Mouse (Mus musculus) retina, adult 2 months (tissue): ENCODE measurements around the gene Pygo1.

Source experiments
- DNase-seq: peaks from one replicate; pipeline ENCODE4 v3.0.0-alpha.2; 2012; ENCODE audit warnings: low read depth, low spot score

Gene Pygo1

DNA sequence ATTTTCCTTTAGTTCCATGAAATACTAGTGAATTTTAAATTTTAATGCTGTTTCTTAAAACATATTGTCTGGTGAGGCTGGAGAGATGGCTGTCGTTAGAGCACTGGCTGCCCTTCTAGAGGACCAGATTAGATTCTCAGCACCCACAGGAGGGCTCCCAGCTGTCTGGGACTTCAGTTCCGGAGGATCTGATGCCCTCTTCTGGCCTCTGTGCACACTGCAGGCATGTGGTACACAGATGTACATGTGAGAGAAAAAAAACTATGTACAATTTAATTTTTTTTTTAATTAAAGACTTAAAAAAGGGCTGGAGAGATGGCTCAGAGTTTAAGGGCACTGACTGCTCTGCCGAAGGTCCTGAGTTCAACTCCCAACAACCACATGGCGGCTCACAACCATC is 9.9 kb downstream of the Pygo1 start:
- DNase-seq: no peak

- no peak for DNase-seq
These were observed 10.9 kb downstream of the Pygo1 start for GRCm38 (mm10) chr9:72936301-72936700.

DNA sequence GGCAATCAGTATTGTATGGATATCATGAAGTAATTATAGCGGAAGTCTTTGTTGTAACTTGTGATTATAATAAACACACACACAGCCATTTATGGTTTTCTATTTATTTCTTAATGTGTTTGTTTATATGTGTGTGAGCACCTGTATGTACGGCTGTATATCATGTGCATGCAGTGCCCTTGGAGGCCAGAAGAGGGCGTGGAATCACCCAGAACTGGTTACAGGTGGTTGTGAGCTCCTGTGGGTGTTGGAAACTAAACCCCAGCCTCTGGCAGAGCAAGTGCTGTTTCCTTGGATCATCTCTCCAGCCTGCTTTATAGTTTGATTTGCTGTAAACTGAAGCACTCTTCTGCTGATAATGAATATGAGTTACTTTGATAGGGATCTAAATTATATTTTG is 18.0 kb downstream of the Pygo1 start:
- no peak for DNase-seq

GRCm38 (mm10) chr9:72944286-72944685 is 18.8 kb downstream of the Pygo1 start:
- no peak for DNase-seq

- DNase-seq: no peak
These were observed 21.6 kb downstream of the Pygo1 start for GRCm38 (mm10) chr9:72947010-72947409.

GRCm38 (mm10) chr9:72949572-72949971 is 24.1 kb downstream of the Pygo1 start:
- DNase-seq: no peak

DNA sequence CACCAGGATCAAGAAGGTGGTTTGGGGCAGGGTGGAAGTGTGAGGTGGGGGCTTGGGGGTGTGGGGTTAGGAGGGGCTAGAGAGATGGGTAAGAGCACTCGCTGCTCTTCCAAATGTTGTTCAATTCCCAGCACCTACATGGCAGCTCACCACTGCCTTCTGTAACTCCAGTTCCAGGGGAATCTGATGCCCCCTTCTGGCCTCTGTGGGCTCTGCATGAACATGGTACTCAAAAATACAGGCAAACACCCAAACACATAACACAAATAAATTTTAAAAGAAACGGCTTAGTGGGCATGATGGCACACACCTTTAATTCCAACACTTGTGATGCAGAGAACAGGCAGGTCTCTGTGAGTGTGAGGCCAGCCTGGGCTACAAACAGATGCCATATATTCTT is 29.3 kb downstream of the Pygo1 start:
- DNase-seq: no peak

- no peak for DNase-seq
These were observed 30.1 kb downstream of the Pygo1 start for GRCm38 (mm10) chr9:72955546-72955945.

- peak; percentile 56 for DNase-seq
These were observed 33.3 kb downstream of the Pygo1 start, which contains the start of the genes Dyx1c1 and Gm44503 for GRCm38 (mm10) chr9:72958521-72959450. Gene Dyx1c1 (plus strand): TSS chr9:72958785. Gene Gm44503 (plus strand): TSS chr9:72958852.

GRCm38 (mm10) chr9:72961346-72961745 is 35.9 kb downstream of the Pygo1 start:
- no peak for DNase-seq

DNA sequence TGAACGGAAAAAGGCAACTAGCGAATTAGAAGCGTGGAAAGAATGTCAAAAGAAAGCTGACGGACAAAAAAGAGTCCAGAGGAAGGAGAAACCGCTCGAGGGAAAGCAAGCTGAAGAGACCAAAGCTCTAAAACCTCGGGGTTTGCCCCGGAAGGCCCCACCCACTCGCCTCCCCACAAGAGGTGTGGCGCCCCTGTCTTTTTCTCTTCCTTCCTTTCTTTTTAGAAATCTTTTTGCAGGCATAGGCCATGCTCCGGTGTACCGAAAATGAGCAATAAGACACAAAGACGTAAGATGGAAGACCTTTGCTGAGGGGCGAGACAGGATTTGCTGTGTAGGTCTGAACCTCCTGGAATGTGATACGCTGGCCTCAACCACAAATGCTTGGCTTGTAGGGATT is 36.5 kb downstream of the Pygo1 start:
- DNase-seq: no peak

- DNase-seq: no peak
These were observed 43.1 kb downstream of the Pygo1 start for GRCm38 (mm10) chr9:72968349-72969061.

DNA sequence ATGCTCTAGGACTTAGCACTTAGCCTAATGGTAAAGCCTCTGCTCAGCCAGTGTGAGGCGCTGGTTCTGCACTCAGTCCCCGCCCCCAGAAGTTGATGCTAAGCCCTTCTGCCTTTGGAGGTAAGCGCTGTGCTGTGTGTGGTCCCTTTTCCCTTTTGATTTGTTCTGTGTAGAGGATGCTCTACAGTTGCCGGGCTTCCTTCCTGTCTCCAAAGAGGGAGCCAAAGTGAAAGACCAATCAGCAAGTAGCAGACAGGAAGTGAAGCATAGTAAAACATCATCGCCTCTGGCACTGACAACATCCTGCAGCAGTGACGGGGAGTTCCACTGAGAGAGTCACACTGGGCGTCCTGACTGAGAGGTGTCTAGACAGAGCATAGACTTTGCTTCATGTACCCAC is 44.4 kb downstream of the Pygo1 start:
- DNase-seq: no peak

GRCm38 (mm10) chr9:72972435-72972834 is 47.0 kb downstream of the Pygo1 start:
- DNase-seq: no peak

DNA sequence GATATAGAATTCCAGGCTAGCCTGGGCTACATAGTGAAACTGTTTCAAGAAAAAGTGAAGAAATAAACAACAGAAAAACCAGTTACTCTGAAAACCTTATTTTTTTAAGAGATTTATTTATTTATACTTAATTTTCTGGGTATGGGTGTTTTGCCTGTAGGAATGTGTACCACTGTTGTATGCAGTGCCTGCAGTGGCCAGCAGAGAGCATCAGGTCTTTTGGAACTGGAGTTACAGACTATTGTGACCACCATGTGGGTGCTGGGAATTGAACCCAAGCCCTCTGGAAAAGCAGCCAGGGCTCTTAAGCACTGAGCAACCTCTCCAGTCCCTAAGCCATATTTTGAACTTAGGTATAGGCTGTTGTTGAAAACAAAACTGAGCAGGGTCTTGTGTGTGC is 47.5 kb downstream of the Pygo1 start:
- DNase-seq: no peak

DNA sequence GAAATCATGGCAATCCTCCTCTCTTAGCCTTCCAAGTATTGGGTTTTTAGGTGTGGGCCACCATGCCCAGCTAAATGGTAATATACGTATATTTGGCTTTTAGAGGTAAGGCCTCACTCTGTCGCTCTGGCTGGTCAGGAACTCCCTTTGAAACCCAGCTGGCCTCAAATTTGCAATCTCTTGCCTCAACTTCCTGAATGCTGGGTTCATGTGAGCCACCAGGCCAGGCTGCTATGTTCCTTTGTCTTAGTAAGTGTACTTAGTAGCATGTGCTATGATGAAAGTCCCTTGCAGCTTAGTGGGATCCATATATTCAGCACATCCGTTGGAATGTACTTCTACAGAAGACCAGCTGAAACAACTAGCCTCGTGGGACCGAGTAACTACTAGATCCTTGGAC is 49.3 kb downstream of the Pygo1 start:
- no peak for DNase-seq

DNA sequence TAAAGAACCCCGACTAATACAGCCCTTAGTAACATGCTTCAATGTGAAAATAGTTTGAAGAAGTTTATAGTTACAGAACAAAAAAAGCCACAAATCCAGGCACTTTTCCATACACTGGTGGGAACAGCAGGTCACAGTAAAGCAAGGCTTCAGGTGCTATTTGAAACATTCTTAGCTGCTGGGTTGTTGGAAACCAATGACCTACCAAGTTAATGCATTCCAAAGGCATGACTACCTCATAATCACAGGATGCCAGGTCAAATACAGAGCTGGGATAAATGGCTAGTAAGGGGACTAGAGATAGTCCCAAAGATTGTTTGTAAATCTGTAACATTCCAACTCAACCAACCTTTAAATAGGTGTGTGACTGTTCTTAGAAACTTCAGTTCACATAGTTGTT is 49.8 kb downstream of the Pygo1 start:
- no peak for DNase-seq

- no peak for DNase-seq
These were observed 57.6 kb downstream of the Pygo1 start for GRCm38 (mm10) chr9:72983066-72983465.

- peak; percentile 90 for DNase-seq
These were observed 60.1 kb downstream of the Pygo1 start, which contains the start of the genes Ccpg1os and Ccpg1 for GRCm38 (mm10) chr9:72985250-72986220. Gene Ccpg1os (minus strand): TSS chr9:72985382. Gene Ccpg1 (plus strand): TSS chr9:72985429.

DNA sequence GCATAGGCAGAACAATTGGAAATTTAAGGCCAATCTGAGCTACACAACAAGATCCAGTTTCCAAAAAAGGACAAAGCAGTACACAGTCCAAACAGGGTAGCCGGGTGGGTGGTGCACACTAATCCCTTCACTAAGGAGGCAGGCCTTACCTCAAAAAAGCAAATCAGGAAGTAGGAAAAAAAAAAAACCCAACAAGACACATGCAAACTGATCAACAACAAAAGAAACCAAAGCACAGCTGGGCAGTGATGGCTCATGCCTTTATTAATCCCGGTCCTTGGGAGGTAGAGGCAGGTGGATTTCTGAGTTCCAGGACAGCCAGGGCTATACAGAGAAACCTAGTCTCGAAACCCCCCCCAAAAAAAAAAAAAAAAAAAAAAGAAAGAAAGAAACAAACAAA is 62.3 kb downstream of the Pygo1 start:
- no peak for DNase-seq

DNA sequence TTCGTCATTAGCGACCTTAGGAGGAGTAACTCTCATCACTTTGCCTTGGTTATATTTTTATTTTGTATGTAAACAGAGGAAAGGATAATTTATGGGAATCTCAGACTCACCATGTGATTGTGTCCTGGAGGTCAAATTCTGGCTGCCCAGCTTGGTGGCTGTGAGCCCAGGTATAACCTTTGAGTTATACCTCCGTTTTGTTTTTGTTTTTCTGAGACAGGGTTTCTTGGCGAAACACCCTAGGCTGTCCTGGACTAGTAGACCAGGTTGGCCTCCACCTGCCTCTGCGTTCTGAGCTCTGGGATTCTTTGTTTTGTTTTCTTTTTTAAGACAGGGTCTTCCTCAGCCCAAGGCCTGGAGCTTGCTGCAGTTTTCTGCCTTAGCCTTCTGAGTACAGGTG is 63.3 kb downstream of the Pygo1 start:
- no peak for DNase-seq
